Mouse (Mus musculus) forebrain, embryonic 12.5 days (tissue): ENCODE results near the gene Frmd4a. TPM values are rescaled to one million over a fixed set of nuclear protein-coding genes. Genes with fewer than 3 reads are reported as not detected.
"Not testable (repeated sequence)": the region's sequence is repeated elsewhere in the genome, so short reads cannot be mapped to it uniquely, and the experiment has no call there.

Source experiments
- ATAC-seq: fragments of 200-750 bp; cut with Nextera tagmentation; 2 replicates; pipeline ENCODE4 v1.8.0; 2017; ENCODE audit warnings: moderate TSS enrichment; ENCODE audit not compliant: low FRiP score
- H3K27ac ChIP-seq: fragments of 300-500 bp; sonication (generic); 2 replicates; pipeline ENCODE4 v1.5.1; 2016; ENCODE audit warnings: mild to moderate bottlenecking
- H3K27me3 ChIP-seq: fragments of 300-500 bp; sonication (generic); 2 replicates; pipeline ENCODE4 v1.6.1; 2016; ENCODE audit warnings: mild to moderate bottlenecking
- H3K36me3 ChIP-seq: fragments of 300-500 bp; sonication (generic); replicated peaks from 2 replicates; pipeline ENCODE4 v1.6.1; 2016; ENCODE audit warnings: mild to moderate bottlenecking
- H3K4me1 ChIP-seq: fragments of 300-500 bp; sonication (generic); 2 replicates; pipeline ENCODE4 v1.6.1; 2016
- H3K4me2 ChIP-seq: fragments of 300-500 bp; sonication (generic); 2 replicates; pipeline ENCODE4 v1.6.1; 2016; ENCODE audit warnings: mild to moderate bottlenecking, moderate library complexity
- H3K4me3 ChIP-seq: fragments of 300-500 bp; sonication (generic); replicated peaks from 2 replicates; pipeline ENCODE4 v1.5.1; 2016; ENCODE audit warnings: mild to moderate bottlenecking
- H3K9ac ChIP-seq: fragments of 300-500 bp; sonication (generic); 2 replicates; pipeline ENCODE4 v1.6.1; 2016; ENCODE audit warnings: mild to moderate bottlenecking
- H3K9me3 ChIP-seq: fragments of 300-500 bp; sonication (generic); 2 replicates; pipeline ENCODE4 v1.6.1; 2016
- WGBS: fragments of 180-500 bp; shearing (Covaris S2); methylation state at CpG from one replicate; pipeline ENCODE4 v1.1.7; 2016; 5-methylcytosine and 5-hydroxymethylcytosine counted together
- polyA plus RNA-seq: library from polyadenylated mRNA; unstranded; fragments of >200 nt; fragmentation: Nextera tagmentation; extraction: Ambion mirVana; gene quantifications from 2 replicates; pipeline ENCODE4 v1.2.1, GENCODE M21; 2016

The Frmd4a gene
- polyA plus RNA-seq, 1 experiment from 2014 or later: 51.3 TPM

DNA sequence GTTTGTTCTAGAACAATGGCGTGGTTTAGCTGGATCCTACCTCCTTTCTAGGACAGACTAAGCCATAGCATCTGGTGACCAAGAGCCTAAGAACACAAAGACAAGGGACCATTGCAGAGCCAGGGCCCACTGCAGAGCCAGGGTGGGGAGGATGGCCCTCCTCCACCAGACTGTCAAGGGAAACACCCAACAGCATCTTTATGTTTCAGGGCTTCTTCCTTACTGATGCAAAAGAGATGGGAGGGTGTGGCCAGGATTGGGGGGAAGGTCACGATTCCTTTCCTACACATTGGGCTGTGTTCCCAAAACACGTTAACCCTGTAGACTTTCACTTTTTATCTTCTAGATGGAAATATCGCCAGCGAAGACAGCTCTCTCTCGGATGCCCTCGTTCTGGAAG is 579.5 kb downstream of the Frmd4a start:
- Histone ChIP-seq H3K27me3 (no peaks in the 10 kb centered on the region), H3K4me1 (no peaks in the 10 kb centered on the region), H3K36me3 (peaks cover 90% of the 10 kb centered on the region), H3K4me2 (no peak overlapping the region), H3K9me3 (no peaks in the 10 kb centered on the region), H3K4me3 (no peak overlapping the region), H3K27ac (no peak overlapping the region), H3K9ac (no peak overlapping the region)
- WGBS: 91% methylated on average over 7 of the region's 7 CpGs
- ATAC-seq: no peak

DNA sequence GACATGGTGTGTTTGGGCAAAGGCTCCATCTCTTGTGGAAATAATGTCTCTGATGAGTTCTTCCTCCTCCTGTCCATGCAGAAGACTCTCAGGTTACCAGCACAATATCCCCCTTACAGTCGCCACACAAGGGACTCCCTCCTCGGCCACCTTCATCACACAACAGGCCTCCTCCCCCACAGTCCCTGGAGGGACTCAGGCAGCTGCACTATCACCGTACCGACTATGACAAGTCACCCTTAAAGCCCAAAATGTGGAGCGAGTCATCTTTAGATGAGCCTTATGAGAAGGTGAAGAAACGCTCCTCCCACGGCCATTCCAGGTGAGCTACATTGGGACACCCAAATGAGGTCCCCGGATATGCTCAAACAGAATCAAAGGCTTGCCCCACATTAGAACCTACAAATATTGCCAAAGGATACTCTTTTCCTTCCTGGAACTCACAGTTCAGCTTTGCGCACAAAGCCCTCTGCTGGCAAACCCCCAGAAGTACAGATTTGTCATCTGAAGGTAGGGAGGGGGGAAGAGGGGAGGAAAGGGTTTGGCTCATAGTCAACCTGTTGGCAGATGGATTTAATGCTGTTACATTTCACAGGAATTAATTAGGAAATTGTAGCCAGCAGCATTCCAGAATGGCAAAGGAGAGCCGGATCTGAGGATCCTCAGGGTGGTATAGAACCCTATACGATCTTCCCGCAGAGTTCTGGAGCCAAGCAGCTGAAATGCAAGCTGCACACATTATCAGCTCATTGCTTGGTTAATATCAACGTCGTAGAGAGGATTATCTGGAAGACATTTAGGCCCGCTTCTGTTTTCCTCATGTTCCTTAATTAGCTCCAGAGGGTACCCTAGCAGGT is 583.7 kb downstream of the Frmd4a start:
- H3K4me3 ChIP-seq: no peak overlapping the region
- no peak overlapping the region for H3K4me2 ChIP-seq
- ATAC-seq: peak; percentile 58; the same call in 1 of the 2 replicates
- H3K4me1 ChIP-seq: no peaks in the 10 kb centered on the region
- WGBS: 70% methylated on average over 15 of the region's 15 CpGs
- peaks cover 92% of the 10 kb centered on the region for H3K36me3 ChIP-seq
- no peak overlapping the region for H3K9ac ChIP-seq
- H3K27me3 ChIP-seq: no peaks in the 10 kb centered on the region
- H3K27ac ChIP-seq: no peak overlapping the region
- H3K9me3 ChIP-seq: no peaks in the 10 kb centered on the region

DNA sequence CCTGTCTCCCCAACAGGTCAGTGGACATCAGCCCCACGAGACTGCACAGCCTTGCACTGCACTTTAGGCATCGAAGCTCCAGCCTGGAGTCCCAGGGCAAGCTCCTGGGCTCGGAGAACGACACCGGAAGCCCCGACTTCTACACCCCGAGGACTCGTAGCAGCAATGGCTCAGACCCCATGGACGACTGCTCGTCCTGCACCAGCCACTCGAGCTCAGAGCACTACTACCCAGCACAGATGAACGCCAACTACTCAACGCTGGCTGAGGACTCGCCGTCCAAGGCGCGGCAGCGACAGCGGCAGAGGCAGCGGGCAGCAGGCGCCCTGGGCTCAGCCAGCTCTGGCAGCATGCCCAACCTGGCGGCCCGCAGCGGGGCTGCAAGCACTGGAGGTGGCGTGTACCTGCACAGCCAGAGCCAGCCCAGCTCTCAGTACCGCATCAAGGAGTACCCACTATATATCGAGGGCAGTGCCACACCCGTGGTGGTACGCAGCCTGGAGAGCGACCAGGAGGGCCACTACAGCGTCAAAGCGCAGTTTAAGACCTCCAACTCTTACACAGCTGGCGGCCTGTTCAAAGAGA is 585.9 kb downstream of the Frmd4a start:
- Histone ChIP-seq H3K4me1 (no peaks in the 10 kb centered on the region), H3K9me3 (no peaks in the 10 kb centered on the region), H3K36me3 (peaks cover 93% of the 10 kb centered on the region), H3K9ac (no peak overlapping the region), H3K27ac (no peak overlapping the region), H3K4me3 (no peak overlapping the region), H3K4me2 (no peak overlapping the region), H3K27me3 (no peaks in the 10 kb centered on the region)
- 92% methylated on average over 33 of the region's 33 CpGs for WGBS
- ATAC-seq: no peak

- ATAC-seq: no peak
- H3K9ac ChIP-seq: no peak overlapping the region
- H3K27ac ChIP-seq: no peak overlapping the region
- no peak overlapping the region for H3K4me2 ChIP-seq
- 96% methylated on average over 3 of the region's 3 CpGs for WGBS
- H3K4me1 ChIP-seq: no peaks in the 10 kb centered on the region
- H3K27me3 ChIP-seq: no peaks in the 10 kb centered on the region
- no peak overlapping the region for H3K4me3 ChIP-seq
- peaks cover 97% of the 10 kb centered on the region for H3K36me3 ChIP-seq
- no peaks in the 10 kb centered on the region for H3K9me3 ChIP-seq
Measured at GRCm38 (mm10) chr2:4606559-4606958, 589.0 kb downstream of the Frmd4a start.

DNA sequence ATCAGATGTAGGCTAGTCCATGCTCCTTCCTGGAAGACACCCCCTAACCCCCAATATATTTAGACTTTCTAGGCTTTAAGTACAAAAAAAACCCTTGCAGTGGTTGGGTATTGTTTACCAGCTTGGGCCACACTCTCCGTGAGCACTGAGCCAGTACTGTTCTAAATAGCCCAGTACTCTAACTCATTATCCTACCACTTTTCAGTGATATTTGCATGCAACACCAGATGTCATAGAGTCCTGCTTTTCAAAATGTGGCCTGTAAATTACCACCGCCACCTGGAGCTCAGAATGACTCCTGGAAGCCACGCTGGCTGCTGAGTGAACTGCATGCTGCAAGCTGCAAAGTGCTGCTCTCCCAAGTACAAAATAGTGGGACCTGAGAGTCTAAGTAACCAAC is 590.7 kb downstream of the Frmd4a start:
- Histone ChIP-seq H3K27ac (no peak overlapping the region), H3K4me2 (no peak overlapping the region), H3K9ac (no peak overlapping the region), H3K4me3 (no peak overlapping the region), H3K27me3 (no peaks in the 10 kb centered on the region), H3K9me3 (no peaks in the 10 kb centered on the region), H3K4me1 (no peaks in the 10 kb centered on the region), H3K36me3 (peaks cover 97% of the 10 kb centered on the region)
- WGBS: 80% methylated on average over 3 of the region's 3 CpGs
- ATAC-seq: no peak

DNA sequence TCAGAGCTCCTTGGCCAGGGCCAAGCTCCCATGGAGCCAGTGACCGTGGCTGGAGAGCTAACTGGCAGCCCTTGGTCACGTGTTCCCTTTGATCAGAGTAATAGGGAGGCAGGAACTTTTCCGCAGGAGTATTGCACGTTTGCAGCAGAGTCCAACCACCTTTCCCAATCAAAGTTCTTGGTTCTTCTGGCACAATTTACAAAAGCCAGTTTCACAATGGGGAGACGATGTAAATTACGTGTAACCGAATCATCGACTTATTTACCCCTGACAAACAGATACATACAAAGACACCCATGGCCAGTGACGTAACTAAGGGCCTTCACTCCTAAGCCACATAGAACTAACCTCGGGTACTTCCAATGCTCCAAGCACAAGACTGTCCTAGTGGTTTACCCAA is 591.9 kb downstream of the Frmd4a start:
- Histone ChIP-seq H3K27me3 (no peaks in the 10 kb centered on the region), H3K36me3 (peaks cover 87% of the 10 kb centered on the region), H3K9ac (no peak overlapping the region), H3K27ac (no peak overlapping the region), H3K4me3 (no peak overlapping the region), H3K9me3 (no peaks in the 10 kb centered on the region), H3K4me2 (no peak overlapping the region), H3K4me1 (no peaks in the 10 kb centered on the region)
- WGBS: 92% methylated on average over 10 of the region's 10 CpGs
- no peak for ATAC-seq

- Histone ChIP-seq H3K4me1 (no peaks in the 10 kb centered on the region), H3K36me3 (peaks cover 68% of the 10 kb centered on the region), H3K4me2 (no peak overlapping the region), H3K4me3 (no peak overlapping the region), H3K9me3 (no peaks in the 10 kb centered on the region), H3K9ac (no peak overlapping the region), H3K27ac (no peak overlapping the region), H3K27me3 (no peaks in the 10 kb centered on the region)
- ATAC-seq: no peak
- WGBS: 91% methylated on average over 6 of the region's 6 CpGs
Measured at GRCm38 (mm10) chr2:4611295-4611694, 593.8 kb downstream of the Frmd4a start.

DNA sequence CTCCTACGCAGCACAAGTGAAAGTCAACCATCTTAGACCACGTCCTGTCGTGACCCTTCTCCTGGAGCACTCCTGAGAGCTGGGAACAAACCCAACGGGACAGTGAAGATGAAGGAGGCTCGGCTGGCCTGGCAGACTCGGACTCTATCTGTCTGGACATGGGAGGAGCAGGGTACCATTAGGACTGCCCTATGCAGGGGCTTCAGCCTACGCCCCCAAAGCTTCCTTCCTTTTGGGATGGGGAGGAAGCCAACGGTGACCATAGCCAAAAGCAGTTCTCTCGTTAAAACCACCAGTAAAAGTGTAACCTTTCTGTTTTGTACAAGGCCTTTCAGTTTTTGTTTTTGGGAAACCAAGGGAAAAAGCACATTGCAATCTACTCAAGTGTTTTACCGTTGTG is 594.2 kb downstream of the Frmd4a start:
- peaks cover 64% of the 10 kb centered on the region for H3K36me3 ChIP-seq
- no peak for ATAC-seq
- H3K9me3 ChIP-seq: no peaks in the 10 kb centered on the region
- no peak overlapping the region for H3K4me3 ChIP-seq
- no peak overlapping the region for H3K4me2 ChIP-seq
- no peaks in the 10 kb centered on the region for H3K27me3 ChIP-seq
- H3K4me1 ChIP-seq: no peaks in the 10 kb centered on the region
- WGBS: 90% methylated on average over 10 of the region's 10 CpGs
- H3K27ac ChIP-seq: no peak overlapping the region
- no peak overlapping the region for H3K9ac ChIP-seq

- H3K27me3 ChIP-seq, H3K9ac ChIP-seq, H3K4me2 ChIP-seq, H3K9me3 ChIP-seq, H3K27ac ChIP-seq, H3K4me1 ChIP-seq, H3K4me3 ChIP-seq: not testable (repeated sequence)
- WGBS: 64% methylated on average over 6 of the region's 6 CpGs
- peak; percentile 30; the same call in 1 of the 2 replicates for ATAC-seq
- H3K36me3 ChIP-seq: peaks cover 38% of the 10 kb centered on the region
Measured at GRCm38 (mm10) chr2:4614276-4614929, 596.9 kb downstream of the Frmd4a start.

DNA sequence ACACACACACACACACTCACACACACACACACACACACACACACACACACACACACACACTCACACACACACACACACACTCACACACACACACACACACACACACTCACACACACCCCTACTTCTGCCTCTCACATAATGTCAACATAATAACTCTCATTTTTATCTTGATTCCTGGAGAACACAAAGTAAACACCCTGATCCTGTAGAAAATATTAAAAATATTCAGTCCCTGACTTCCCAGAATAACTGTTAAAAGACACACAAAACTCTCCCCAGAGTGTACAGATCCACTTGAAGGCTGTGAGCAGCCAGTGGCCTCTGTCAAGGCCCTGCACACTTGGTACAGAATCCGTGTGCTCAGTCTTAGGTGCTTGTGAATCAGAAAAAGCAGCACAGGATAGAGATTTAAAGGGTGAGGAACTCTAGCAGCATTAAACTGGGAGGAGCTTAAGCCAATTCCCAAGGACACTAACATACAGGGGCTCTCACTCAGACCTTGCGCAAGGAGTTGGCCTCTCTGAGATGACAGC is 597.6 kb downstream of the Frmd4a start:
- Histone ChIP-seq H3K27ac (no peak overlapping the region), H3K4me2 (no peak overlapping the region), H3K27me3 (no peaks in the 10 kb centered on the region), H3K9ac (no peak overlapping the region), H3K4me3 (no peak overlapping the region), H3K4me1 (peaks cover 3% of the 10 kb centered on the region), H3K9me3 (no peaks in the 10 kb centered on the region), H3K36me3 (peaks cover 33% of the 10 kb centered on the region)
- WGBS: 93% methylated on average over 2 of the region's 2 CpGs
- ATAC-seq: no peak

GRCm38 (mm10) chr2:4616995-4617394 is 599.5 kb downstream of the Frmd4a start:
- no peaks in the 10 kb centered on the region for H3K9me3 ChIP-seq
- H3K4me3 ChIP-seq: no peak overlapping the region
- H3K27me3 ChIP-seq: no peaks in the 10 kb centered on the region
- no peak overlapping the region for H3K4me2 ChIP-seq
- ATAC-seq: no peak
- H3K27ac ChIP-seq: no peak overlapping the region
- peaks cover 14% of the 10 kb centered on the region for H3K36me3 ChIP-seq
- no peak overlapping the region for H3K9ac ChIP-seq
- peaks cover 12% of the 10 kb centered on the region for H3K4me1 ChIP-seq
- WGBS: 93% methylated on average over 4 of the region's 4 CpGs

- not testable (repeated sequence) for H3K27me3 ChIP-seq, ATAC-seq
Measured at GRCm38 (mm10) chr2:4619126-4619525, 601.6 kb downstream of the Frmd4a start.

More at GRCm38 (mm10) chr2:4619126-4619525, 601.6 kb downstream of the Frmd4a start:
- H3K36me3 ChIP-seq: peaks cover 15% of the 10 kb centered on the region
- H3K27ac ChIP-seq, H3K9ac ChIP-seq, H3K4me3 ChIP-seq, H3K9me3 ChIP-seq, H3K4me2 ChIP-seq: not testable (repeated sequence)
- peaks cover 12% of the 10 kb centered on the region for H3K4me1 ChIP-seq
